Mouse (Mus musculus): ENCODE data around the gene Tmem129. TPM values are rescaled to one million over a fixed set of nuclear protein-coding genes. Genes with fewer than 3 reads are reported as not detected.

The Tmem129 gene
- total and polyA plus RNA-seq, 3 experiments, result 40.2 to 51.3 TPM; not detected in 1

DNA sequence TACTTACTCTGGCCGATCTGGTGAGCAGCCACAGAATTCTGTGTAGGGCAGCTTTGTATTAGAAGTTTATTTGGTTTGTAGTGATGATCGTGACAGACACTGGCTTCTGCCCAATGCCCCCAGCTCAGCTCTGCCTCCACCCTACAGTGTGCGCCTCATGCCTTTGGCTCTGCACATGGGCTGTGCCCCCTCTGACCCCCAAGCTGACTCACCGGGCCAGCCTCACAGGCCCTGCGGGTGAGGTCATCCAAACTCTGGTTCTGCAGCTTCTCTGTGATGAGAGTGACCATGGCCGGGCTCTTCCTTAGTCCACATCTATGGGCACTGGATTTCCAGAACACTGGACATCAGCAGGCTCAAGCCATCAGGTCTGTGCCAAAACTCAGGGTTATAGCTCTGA is 43.8 kb downstream of the Tmem129 start:
- TF ChIP-seq RAD21 (IDR thresholded peaks at IDR 0.05; ENCODE audit: low read depth, low read length) (no peak), EP300 (IDR thresholded peaks at IDR 0.05; ENCODE audit: low read depth in 1 of 2, low read length in 2 of 2) (no peak), CHD2 (IDR thresholded peaks at IDR 0.05; ENCODE audit: low read length) (no peak), BHLHE40 (IDR thresholded peaks at IDR 0.05; ENCODE audit: borderline replicate concordance, low read depth, low read length) (no peak), MAZ (IDR thresholded peaks at IDR 0.05; ENCODE audit: low read depth, low read length) (no peak), CHD1 (IDR thresholded peaks at IDR 0.05; ENCODE audit: low read depth, low read length) (no peak), MYB (IDR thresholded peaks at IDR 0.05; ENCODE audit: low read depth, low read length) (no peak), USF1 (IDR thresholded peaks at IDR 0.05; ENCODE audit: low read depth, low read length) (no peak), MAFK (IDR thresholded peaks at IDR 0.05; ENCODE audit: borderline replicate concordance, low read depth, low read length) (no peak), MXI1 (IDR thresholded peaks at IDR 0.05; ENCODE audit: low read depth, low read length) (no peak), TBP (IDR thresholded peaks at IDR 0.05; ENCODE audit: low read depth, low read length) (no peak)
- Histone ChIP-seq H3K27me3 (ENCODE audit: control insufficient read depth in 1 of 2, insufficient read depth in 2 of 2, low read length in 2 of 2) (no peaks in the 10 kb centered on the region), H3K9ac (ENCODE audit: control insufficient read depth, low read depth, low read length, poor library complexity, severe bottlenecking) (no peak overlapping the region), H3K36me3 (ENCODE audit: control insufficient read depth in 1 of 2, insufficient read depth in 2 of 2, low read length in 2 of 2) (peaks cover 0 to 9% of the 10 kb centered on the region in 2 experiments; a peak in 2 of 4 replicates), H3K27ac (ENCODE audit: control insufficient read depth, low read depth, low read length) (no peak overlapping the region), H3K79me2 (ENCODE audit: control insufficient read depth, insufficient read depth, low read length, poor library complexity) (peaks cover 2% of the 10 kb centered on the region; the same call in 1 of the 2 replicates), H3K9me3 (replicated peaks; ENCODE audit: insufficient read depth, low read length) (no peaks in the 10 kb centered on the region), H3K4me1 (ENCODE audit: control insufficient read depth in 1 of 2, insufficient read depth in 2 of 2, low read length in 2 of 2) (peaks cover 0 to 4% of the 10 kb centered on the region in 2 experiments; a peak in 1 of 4 replicates), H3K4me3 (ENCODE audit: control insufficient read depth in 1 of 2, insufficient read depth in 1 of 2, low read depth in 2 of 2, low read length in 2 of 2) (no peak overlapping the region)
- DNase-seq (ENCODE audit: low read depth, low spot score), result no peak

DNA sequence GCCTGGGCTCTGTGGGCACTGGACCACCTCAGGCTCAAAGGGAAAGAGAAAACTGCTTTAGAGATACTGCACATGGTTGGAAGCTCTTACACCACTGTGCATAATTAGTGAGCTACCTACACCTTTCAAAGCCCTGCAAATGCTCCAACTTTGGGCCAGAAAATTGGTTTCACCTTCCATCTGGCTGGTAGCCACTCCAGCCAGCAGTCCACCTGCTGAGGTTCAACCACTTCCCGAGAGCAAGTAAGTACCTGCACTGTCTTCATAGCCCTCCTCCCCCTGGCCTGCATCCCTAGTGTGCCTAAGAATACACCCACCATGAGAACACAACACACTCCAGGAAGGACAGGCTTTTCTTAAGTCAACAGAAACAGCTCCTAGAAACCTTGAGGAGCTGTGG is 46.4 kb downstream of the Tmem129 start:
- no peak for DNase-seq (ENCODE audit: low read depth, low spot score)
- Histone ChIP-seq H3K9me3 (replicated peaks; ENCODE audit: insufficient read depth, low read length) (no peaks in the 10 kb centered on the region), H3K27me3 (ENCODE audit: control insufficient read depth in 1 of 2, insufficient read depth in 2 of 2, low read length in 2 of 2) (no peaks in the 10 kb centered on the region), H3K9ac (ENCODE audit: control insufficient read depth, low read depth, low read length, poor library complexity, severe bottlenecking) (no peak overlapping the region), H3K36me3 (ENCODE audit: control insufficient read depth in 1 of 2, insufficient read depth in 2 of 2, low read length in 2 of 2) (peaks cover 0 to 9% of the 10 kb centered on the region in 2 experiments; a peak in 2 of 4 replicates), H3K4me3 (ENCODE audit: control insufficient read depth in 1 of 2, insufficient read depth in 1 of 2, low read depth in 2 of 2, low read length in 2 of 2) (no peak overlapping the region), H3K4me1 (ENCODE audit: control insufficient read depth in 1 of 2, insufficient read depth in 2 of 2, low read length in 2 of 2) (no peaks in the 10 kb centered on the region), H3K79me2 (ENCODE audit: control insufficient read depth, insufficient read depth, low read length, poor library complexity) (no peaks in the 10 kb centered on the region), H3K27ac (ENCODE audit: control insufficient read depth, low read depth, low read length) (no peak overlapping the region)
- TF ChIP-seq MYC (IDR thresholded peaks at IDR 0.05; ENCODE audit: low read depth, low read length) (no peak), KAT2A (conservative IDR thresholded peaks at IDR 0.05; ENCODE audit: low read depth, low read length) (no peak), POLR2A (IDR thresholded peaks at IDR 0.05; ENCODE audit: control insufficient read depth in 1 of 2, insufficient read depth in 1 of 2, low read depth in 1 of 2, low read length in 2 of 2, poor library complexity in 1 of 2) (no peak), ETS1 (IDR thresholded peaks at IDR 0.05; ENCODE audit: low read depth, low read length) (no peak), MAZ (IDR thresholded peaks at IDR 0.05; ENCODE audit: low read depth, low read length) (no peak), TBP (IDR thresholded peaks at IDR 0.05; ENCODE audit: low read depth, low read length) (no peak), MAFK (IDR thresholded peaks at IDR 0.05; ENCODE audit: borderline replicate concordance, low read depth, low read length) (no peak), MYB (IDR thresholded peaks at IDR 0.05; ENCODE audit: low read depth, low read length) (no peak), TAL1 (IDR thresholded peaks at IDR 0.05; ENCODE audit: low read length) (no peak), USF2 (IDR thresholded peaks at IDR 0.05; ENCODE audit: borderline replicate concordance in 1 of 2, insufficient read depth in 1 of 2, low read depth in 1 of 2, low read length in 2 of 2) (no peak), UBTF (IDR thresholded peaks at IDR 0.05; ENCODE audit: borderline replicate concordance, insufficient read depth, low read depth, low read length) (no peak)

Measured in MEL (cell line).